Mouse (Mus musculus) T-cell, adult 2 months (primary cell): ENCODE results near the gene Prkce.

Experiments used
- DNase-seq: peaks from one replicate; pipeline ENCODE4 v3.0.0; 2022; ENCODE audit warnings: low spot score

Prkce gene

DNA sequence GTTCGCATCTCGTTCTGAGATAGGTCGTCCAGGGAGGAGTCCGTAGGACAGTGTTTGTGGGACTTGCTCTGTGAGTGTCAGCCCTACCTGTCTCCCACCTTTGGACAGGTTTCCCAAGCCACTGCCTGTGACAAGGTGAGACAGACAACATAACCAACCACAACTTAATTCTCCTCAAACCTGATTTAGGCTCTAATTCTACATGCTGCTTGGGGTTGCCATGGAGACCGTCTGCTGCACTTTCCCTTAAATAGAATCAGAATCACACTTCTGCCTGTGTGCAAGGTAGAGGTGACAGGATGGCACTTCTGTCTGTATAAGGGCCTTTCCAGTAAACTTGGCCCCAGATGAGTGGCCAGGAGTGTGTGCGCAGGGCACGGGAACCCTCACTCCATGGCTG is 248.4 kb downstream of the Prkce start:
- no peak for DNase-seq

DNA sequence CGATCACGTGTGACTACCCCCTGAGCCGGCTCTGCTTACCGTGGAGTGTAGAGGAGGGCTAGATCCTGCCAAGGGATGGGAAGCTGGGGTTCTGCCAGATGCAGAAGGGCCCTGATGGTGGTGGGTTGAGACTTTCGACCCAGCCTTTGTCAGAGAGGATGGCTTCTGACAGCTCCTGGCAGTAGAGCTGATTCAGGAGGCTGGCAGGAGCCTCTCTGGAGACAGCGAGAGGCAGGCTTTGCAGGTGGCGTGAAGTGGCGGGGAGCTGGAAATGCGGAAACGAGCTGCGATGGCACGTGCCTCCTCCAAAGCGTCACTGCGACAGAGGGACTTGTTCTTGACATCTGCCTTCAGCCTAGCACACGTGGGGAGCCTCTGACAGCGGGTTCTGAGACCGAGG is 250.7 kb downstream of the Prkce start:
- no peak for DNase-seq

- DNase-seq, result no peak
Observed at GRCm38 (mm10) chr17:86419199-86419598, 251.6 kb downstream of the Prkce start.

- no peak for DNase-seq
Observed at GRCm38 (mm10) chr17:86420646-86421338, 253.2 kb downstream of the Prkce start.

- DNase-seq, result no peak
Observed at GRCm38 (mm10) chr17:86422023-86422422, 254.4 kb downstream of the Prkce start.

DNA sequence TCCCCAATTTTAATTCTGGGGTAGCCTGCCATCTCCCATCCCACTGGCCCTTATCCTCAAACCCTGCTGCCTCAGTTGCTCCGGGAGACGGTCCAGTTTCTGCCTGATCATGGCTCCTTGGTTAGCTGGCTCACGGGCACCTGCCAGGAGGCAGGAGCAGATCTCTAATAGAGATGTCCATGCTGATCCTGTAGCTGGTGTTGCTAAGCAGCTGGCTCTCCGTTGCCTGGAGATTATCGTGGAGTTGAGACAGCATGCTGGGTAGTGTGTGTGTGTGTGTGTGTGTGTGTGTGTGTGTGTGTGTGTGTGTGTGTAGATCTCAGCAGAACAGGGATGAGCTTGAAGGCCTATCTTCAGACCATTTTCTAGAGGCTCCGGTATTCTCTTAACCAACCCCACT is 262.3 kb downstream of the Prkce start:
- DNase-seq, result no peak

DNA sequence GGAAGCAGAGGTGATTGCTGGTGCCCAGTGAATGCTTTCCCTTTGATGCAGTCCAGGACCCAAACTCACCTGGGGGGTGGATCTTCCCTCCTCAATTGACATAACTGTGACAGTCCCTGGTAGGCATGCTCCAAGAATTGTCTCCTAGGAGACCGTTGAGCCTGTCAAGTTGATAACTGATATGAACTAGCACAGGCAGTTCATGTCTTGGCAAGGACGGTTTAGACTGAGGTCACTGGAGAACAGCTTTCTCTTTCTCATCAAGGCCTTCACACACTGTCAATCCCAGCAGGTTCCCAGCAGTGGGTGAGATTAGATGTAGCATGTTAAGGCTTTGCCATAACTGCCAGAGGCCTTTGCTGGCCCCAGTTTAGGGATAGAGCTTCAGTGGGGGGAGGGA is 265.5 kb downstream of the Prkce start:
- DNase-seq, result no peak

- DNase-seq, result no peak
Observed at GRCm38 (mm10) chr17:86433813-86434212, 266.2 kb downstream of the Prkce start.

GRCm38 (mm10) chr17:86434781-86435180 is 267.2 kb downstream of the Prkce start:
- peak; percentile 62 for DNase-seq

DNA sequence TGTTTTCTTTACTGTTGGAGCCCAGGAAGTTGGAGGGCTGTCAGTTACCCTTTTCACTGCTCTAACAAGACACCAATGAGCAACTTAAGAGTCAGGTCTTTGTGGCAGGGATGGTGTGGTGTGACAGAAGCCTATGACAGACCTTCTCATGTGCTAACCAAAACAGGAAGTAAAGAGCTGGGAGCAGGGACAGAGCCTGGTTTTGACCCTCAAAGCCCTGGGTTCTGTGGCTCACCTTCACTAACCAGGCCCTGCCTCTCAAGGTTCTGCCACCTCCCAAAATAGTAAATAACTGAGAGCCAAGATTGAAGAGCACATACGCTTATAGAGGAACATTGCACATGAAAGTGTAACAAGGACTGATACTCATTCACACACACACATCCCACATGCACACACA is 268.0 kb downstream of the Prkce start:
- peak; percentile 10 for DNase-seq

DNA sequence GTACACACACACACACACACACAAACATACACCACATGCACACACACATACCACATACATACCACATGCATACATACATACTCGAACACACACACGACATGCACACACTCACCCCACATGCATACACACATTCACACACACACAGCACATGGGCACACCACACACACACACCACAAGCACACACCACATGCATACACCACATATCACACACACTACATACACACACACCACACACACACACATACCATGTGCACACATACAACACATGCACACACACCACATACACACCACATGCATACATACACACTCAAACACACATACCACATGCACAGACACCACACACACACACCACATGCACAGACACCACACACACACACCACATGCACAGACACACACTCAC is 268.4 kb downstream of the Prkce start:
- DNase-seq, result no peak

DNA sequence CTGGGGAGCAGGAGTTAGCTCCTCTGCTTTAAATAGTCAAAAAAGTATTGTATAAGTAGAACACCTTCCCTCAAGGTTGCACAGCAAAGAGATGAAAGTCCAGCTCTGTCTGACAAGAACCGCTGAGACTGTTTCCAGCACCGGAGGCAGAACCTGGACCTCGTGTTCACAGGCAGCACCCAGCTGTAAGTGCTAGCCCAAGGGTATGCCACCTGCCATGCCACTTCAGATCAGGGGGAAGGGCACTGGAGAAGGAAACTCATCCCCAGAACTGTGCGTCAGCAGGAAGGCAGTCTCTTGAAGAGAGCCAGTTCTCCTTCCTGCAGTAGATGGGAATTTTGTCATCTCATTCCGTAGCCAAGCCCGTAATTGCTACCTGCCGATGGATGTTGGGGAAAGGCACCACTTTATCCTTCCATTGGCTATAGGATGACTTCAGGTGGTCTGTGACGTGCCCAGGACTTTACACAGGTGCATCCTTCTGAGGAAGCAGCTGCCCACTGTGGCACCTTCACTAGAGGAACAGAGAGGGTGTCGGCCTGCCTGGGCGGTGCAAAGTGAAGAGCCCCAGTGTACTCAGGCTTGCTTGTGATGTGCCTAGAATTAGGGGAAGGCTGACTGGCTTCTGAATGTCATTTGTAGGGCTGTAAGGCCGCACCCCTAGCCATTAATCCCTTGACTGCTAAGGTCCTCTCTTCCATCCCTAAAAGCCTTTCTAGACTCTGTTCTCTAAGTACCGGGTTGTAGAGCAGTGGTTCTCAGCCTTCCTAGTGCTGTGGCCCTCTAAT is 269.2 kb downstream of the Prkce start:
- peak; percentile 20 for DNase-seq

DNA sequence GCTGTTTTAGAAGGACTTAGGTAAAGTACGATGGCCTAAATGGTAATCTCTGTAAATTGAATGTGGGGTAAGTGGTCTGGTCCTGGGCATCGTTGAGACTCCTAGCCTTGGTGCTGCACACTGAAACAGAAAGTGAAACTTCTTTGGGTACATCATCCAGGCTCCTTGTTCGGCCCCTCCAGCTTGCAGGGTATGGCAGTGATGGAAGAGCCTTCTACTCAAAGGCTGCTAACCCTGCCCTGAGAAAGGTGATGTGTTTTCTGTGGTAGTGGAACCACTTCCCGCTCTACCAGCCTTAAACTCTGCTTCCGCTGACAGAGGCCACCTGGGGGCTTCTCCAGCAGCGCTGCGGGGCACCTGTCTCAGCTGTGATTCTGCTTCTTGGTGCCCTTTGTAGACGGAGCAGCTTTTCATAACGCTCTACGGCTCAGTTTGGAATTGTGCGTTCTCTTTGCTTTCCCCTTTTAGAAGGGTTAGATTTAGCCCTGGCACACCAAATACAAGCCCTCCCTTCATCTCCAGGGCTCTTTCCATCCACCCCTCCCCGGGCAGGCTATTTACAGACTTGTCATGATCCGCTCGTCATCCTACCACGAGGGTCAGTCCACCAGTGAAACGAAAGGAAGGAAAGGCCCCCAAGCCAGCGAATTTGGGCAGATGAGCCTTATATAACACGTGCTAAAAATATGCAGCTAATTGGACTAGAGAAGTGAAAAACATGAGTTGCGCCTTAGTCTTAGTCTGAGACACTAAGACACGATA is 270.1 kb downstream of the Prkce start:
- DNase-seq, result peak; percentile 75

DNA sequence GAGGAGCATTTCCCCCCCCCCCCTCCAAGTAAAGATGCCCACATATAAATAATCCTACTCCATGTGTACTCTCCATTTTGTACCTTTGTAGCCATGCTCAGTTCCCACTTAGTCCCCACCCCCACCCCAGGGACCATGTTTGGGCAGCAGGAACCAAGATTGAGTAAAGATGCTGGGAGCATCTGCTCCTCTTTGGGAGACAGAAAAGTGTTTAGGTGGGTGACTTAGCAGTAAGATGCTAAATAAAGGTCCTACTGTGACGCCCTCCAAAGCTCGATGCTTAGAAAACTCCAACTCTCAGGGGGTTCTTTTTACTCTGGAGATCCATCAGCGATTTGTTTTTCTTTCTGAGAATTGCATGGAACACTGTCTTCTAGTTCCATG is 270.7 kb downstream of the Prkce start:
- DNase-seq, result no peak

DNA sequence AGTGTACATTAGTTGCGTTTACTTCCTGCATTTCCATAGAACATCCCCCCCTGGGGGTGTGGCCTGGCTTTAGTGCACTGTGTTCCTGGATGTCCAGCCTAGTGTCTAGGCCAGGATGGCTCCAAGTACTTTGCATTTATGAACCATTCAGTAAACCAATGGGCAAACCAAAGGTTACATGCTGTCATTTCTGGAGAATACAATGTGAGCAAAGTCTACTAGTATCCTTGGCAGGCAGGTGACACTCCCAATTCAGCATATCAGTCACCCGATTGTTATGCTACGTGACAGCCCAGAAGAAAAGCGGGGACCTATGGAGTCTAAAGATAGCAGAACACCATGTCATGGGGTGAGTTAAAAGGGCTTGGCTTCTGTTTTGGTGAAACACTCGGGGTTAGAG is 271.2 kb downstream of the Prkce start:
- DNase-seq, result no peak

DNA sequence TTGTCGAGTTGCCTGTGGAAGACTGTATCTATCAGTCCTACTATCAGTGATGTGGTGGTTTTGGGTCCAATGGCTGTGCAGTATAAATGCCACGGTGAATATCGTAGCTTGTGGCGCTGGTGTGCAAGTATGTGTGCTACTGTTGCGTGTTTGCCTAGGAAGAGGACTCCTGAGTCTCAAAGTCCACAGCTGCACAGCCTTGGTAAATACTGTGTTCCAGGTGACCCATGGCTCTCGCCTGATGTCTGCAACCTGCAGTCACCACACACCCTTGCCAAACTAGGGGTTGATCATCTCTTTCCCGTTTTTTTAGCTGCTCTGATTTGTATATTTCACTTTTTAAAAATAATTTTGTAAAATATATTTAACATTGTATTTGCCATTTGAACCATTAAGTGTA is 273.5 kb downstream of the Prkce start:
- DNase-seq, result no peak

DNA sequence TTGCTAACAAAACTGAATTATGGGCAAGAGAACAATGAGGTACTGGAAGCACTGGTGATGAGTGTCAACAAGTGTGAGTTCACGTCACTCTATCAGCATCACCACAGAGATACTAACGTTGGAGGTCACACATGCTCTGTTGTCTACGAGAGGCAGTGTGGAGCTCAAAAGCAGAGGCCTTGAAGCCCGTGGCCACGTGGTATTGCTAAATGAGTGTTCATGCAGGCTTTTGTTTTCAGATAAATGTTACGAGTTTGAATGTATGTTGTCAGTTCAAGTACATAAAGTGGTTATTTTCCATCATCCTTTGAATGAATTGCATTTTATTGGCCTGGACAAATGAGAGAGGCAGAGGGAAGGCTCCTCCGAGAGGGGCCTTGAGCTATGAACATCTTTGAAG is 276.3 kb downstream of the Prkce start:
- DNase-seq, result no peak

DNA sequence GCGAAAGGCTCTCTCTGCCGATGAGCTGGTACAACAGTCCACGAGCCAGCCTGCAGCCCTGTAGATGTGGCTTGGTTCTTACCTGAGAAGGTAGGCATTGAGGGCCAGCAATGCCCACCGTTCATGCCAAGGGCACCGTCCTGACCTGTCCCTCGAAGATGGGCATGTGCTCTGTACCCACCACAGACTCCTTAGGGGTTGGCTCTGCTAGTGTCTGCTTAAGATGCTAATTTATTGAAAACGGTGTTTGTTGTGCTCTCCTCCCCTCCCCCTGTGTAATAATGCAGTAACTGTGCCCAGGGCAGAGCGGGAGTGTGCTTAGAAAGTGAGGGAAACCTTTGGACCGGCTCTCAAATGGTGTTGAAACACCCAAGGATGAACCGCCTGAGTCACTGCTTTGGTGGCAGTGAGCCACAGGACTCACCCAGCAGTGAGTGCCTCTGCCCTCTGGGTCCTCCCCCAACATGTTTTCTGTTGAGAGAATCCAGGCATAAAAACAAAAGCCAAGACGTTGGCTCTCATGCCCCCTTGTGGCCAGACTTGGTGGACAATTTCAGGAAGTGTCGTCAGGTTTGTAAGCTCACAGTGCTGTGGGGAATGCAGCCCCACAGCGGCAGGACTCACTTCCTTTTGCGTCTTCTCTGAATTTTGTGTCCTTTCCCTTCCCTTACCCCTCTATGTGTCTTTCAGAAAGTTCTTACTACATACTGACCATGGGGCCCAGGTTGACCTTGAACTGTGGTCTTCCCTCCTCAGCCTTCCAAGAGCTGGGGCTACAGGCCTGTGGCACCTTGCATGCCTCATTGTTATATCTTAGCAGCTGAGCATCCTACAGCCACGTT is 277.2 kb downstream of the Prkce start:
- peak; percentile 91 for DNase-seq

DNA sequence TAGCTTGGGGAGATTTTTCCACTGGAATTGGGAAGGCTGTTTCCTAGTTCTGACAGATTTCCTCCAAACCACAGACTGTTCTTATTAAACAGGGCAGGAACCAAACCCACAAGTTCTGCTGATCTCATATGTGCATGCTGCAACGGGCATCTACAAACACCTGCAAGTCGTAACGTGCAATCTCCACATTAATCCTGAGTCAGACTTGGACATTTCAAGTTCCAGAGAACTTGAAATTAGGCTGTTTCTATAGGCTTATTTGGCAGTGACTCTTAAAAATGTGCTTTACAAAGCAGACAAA is 277.8 kb downstream of the Prkce start:
- no peak for DNase-seq

- DNase-seq, result no peak
Observed at GRCm38 (mm10) chr17:86445900-86446299, 278.3 kb downstream of the Prkce start.

DNA sequence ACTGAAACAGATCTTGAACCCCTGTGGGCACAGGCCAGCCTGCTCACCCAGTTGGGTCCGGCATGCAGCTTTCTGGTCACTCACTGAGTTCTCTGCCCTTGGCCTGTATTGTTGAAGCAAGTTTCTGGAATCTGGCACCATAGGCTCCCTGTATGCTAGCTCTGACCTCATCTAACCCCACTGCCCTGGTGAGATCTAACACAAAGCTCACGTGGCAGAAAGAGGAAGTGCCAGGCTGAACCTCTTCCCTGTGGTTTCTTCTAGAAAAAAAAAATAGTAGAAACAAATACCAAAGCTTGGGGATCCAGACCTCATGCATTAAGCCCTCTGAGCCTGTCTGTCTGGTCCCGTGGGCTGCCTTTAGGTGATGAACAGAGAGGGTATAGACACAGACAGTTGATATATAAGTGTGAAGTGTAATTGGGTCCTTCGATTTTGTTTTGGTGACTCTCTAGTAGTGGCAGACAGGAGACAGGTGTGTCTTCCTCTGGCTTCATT is 279.6 kb downstream of the Prkce start:
- peak; percentile 54 for DNase-seq

DNA sequence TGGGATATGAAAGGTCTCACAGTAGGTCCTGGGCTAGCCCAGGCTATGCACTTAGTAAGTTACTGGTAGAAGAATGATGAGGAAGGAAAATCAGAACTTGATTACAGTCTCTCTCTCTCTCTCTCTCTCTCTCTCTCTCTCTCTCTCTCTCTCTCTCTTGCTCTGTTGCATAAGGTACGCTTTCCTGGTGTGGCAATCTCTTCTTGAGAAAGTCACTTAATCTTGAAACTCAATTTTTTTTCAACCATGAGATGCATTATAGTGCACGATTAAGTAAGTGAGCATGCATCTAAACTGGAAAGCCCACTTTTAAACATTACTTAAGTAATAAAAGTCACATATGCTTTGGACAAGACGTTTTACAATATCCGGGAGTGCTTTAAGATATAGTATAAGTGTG is 285.3 kb downstream of the Prkce start:
- no peak for DNase-seq
